Mouse (Mus musculus) brown adipose tissue, adult 24 weeks (tissue): ENCODE data around the gene Txnrd3. TPM values are rescaled to one million over a fixed set of nuclear protein-coding genes. Genes with fewer than 3 reads are reported as not detected.

Experiments
- H3K27ac ChIP-seq: fragments of 200-500 bp; replicated peaks from 2 replicates; pipeline ENCODE4 v1.5.1; 2012; ENCODE audit warnings: low read depth, mild to moderate bottlenecking, low read length
- H3K4me1 ChIP-seq: fragments of 200-500 bp; 2 replicates; pipeline ENCODE4 v1.6.1; 2012; ENCODE audit warnings: low read length, mixed read lengths; ENCODE audit not compliant: control insufficient read depth, insufficient read depth, insufficient read length
- H3K4me3 ChIP-seq: fragments of 200-500 bp; 2 replicates; pipeline ENCODE4 v1.5.1; 2012; ENCODE audit warnings: low read depth, mild to moderate bottlenecking, low read length, moderate library complexity; ENCODE audit not compliant: insufficient read depth
- polyA plus RNA-seq: library from polyadenylated mRNA; stranded (reverse); fragments of >200 nt; gene quantifications from 2 replicates; pipeline ENCODE4 v1.2.4, GENCODE M21; 2012; ENCODE audit not compliant: missing spikeins, insufficient read depth, insufficient read length

Txnrd3 gene
- polyA plus RNA-seq, 1 experiment = 10.2 TPM

GRCm38 (mm10) chr6:89671431-89671830 lies 27.6 kb downstream of the Txnrd3 start:
- Histone ChIP-seq H3K4me1 (no peaks in the 10 kb centered on the region), H3K4me3 (no peak overlapping the region), H3K27ac (no peak overlapping the region)

GRCm38 (mm10) chr6:89672641-89673040 lies 28.9 kb downstream of the Txnrd3 start:
- no peak overlapping the region for H3K27ac ChIP-seq
- H3K4me1 ChIP-seq = no peaks in the 10 kb centered on the region
- H3K4me3 ChIP-seq = no peak overlapping the region

GRCm38 (mm10) chr6:89673135-89673780 lies 29.5 kb downstream of the Txnrd3 start:
- no peaks in the 10 kb centered on the region for H3K4me1 ChIP-seq
- no peak overlapping the region for H3K27ac ChIP-seq
- no peak overlapping the region for H3K4me3 ChIP-seq

- H3K27ac ChIP-seq = no peak overlapping the region
- H3K4me3 ChIP-seq = no peak overlapping the region
- H3K4me1 ChIP-seq = no peaks in the 10 kb centered on the region
These were observed 34.7 kb downstream of the Txnrd3 start for GRCm38 (mm10) chr6:89678522-89678921.

- no peak overlapping the region for H3K27ac ChIP-seq
- H3K4me1 ChIP-seq = no peaks in the 10 kb centered on the region
- H3K4me3 ChIP-seq = no peak overlapping the region
These were observed 35.6 kb downstream of the Txnrd3 start for GRCm38 (mm10) chr6:89679291-89679835.

GRCm38 (mm10) chr6:89680155-89680554 lies 36.4 kb downstream of the Txnrd3 start:
- Histone ChIP-seq H3K4me1 (no peaks in the 10 kb centered on the region), H3K4me3 (no peak overlapping the region), H3K27ac (no peak overlapping the region)

- no peaks in the 10 kb centered on the region for H3K4me1 ChIP-seq
- no peak overlapping the region for H3K27ac ChIP-seq
- H3K4me3 ChIP-seq = no peak overlapping the region
These were observed 40.4 kb downstream of the Txnrd3 start for GRCm38 (mm10) chr6:89684231-89684630.

- Histone ChIP-seq H3K4me3 (no peak overlapping the region), H3K4me1 (no peaks in the 10 kb centered on the region), H3K27ac (no peak overlapping the region)
These were observed 43.3 kb downstream of the Txnrd3 start for GRCm38 (mm10) chr6:89687100-89687499.

- no peak overlapping the region for H3K4me3 ChIP-seq
- H3K27ac ChIP-seq = no peak overlapping the region
These were observed 62.8 kb downstream of the Txnrd3 start for GRCm38 (mm10) chr6:89706624-89707023.

GRCm38 (mm10) chr6:89707240-89707639 lies 63.5 kb downstream of the Txnrd3 start, which contains the start of gene Vmn1r40:
Gene Vmn1r40 (plus strand): TSS chr6:89707540.
- Histone ChIP-seq H3K4me1 (no peaks in the 10 kb centered on the region), H3K4me3 (no peak within 1 kb of the TSS), H3K27ac (no peak within 1 kb of the TSS)

More at GRCm38 (mm10) chr6:89706624-89707023, 62.8 kb downstream of the Txnrd3 start:
- no peaks in the 10 kb centered on the region for H3K4me1 ChIP-seq

- H3K27ac ChIP-seq = no peak overlapping the region
- no peaks in the 10 kb centered on the region for H3K4me1 ChIP-seq
- H3K4me3 ChIP-seq = no peak overlapping the region
These were observed 74.3 kb downstream of the Txnrd3 start for GRCm38 (mm10) chr6:89718051-89718450.

Other genes with a start within 250 kb of the Txnrd3 start
- 72.4 and 79.4 TPM in 2 replicates for gene Chchd6, start 48.3 kb upstream of the Txnrd3 start, polyA plus RNA-seq
- not detected in 2 replicates for gene Vmn1r40, start 63.6 kb downstream of the Txnrd3 start, polyA plus RNA-seq
- gene Vmn1r41, start 96.8 kb downstream of the Txnrd3 start, polyA plus RNA-seq = not detected in 2 replicates
- not detected in 2 replicates for gene Vmn1r42, start 232.4 kb downstream of the Txnrd3 start, polyA plus RNA-seq
- gene Vmn1r43, start 232.4 kb downstream of the Txnrd3 start, polyA plus RNA-seq = not detected in 2 replicates
- gene Vmn1r44, start 239.7 kb downstream of the Txnrd3 start, polyA plus RNA-seq = not detected in 2 replicates